Mouse (Mus musculus) embryonic facial prominence, embryonic 14.5 days (tissue): Measurements from ENCODE around the gene Axdnd1. TPM values are rescaled to one million over a fixed set of nuclear protein-coding genes. Genes with fewer than 3 reads are reported as not detected.

Source experiments
- ATAC-seq: fragments of 200-750 bp; cut with Nextera tagmentation; 2 replicates; pipeline ENCODE4 v1.8.0; 2017; ENCODE audit warnings: low read depth, moderate number of reproducible peaks, moderate TSS enrichment
- DNase-seq: peaks from one replicate; pipeline ENCODE4 v3.0.0-alpha.2; 2015; ENCODE audit warnings: low spot score
- H3K27ac ChIP-seq: fragments of 300-500 bp; sonication (generic); replicated peaks from 2 replicates; pipeline ENCODE4 v1.5.1; 2014; ENCODE audit warnings: low read depth, mild to moderate bottlenecking, low read length, moderate library complexity
- H3K27me3 ChIP-seq: fragments of 300-500 bp; sonication (generic); replicated peaks from 2 replicates; pipeline ENCODE4 v1.6.1; 2014; ENCODE audit warnings: low read length; ENCODE audit not compliant: control insufficient read depth, insufficient read depth
- H3K36me3 ChIP-seq: fragments of 300-500 bp; sonication (generic); 2 replicates; pipeline ENCODE4 v1.6.1; 2014; ENCODE audit warnings: low read length, mixed read lengths; ENCODE audit not compliant: control insufficient read depth, insufficient read depth
- H3K4me1 ChIP-seq: fragments of 300-500 bp; sonication (generic); 2 replicates; pipeline ENCODE4 v1.6.1; 2014; ENCODE audit warnings: antibody characterized with exemption, low read length; ENCODE audit not compliant: control insufficient read depth, insufficient read depth
- H3K4me2 ChIP-seq: fragments of 300-500 bp; sonication (generic); 2 replicates; pipeline ENCODE4 v1.6.1; 2014; ENCODE audit warnings: low read depth, mild to moderate bottlenecking, low read length, moderate library complexity, mixed read lengths
- H3K4me3 ChIP-seq: fragments of 300-500 bp; sonication (generic); 2 replicates; pipeline ENCODE4 v1.5.1; 2014; ENCODE audit warnings: low read depth, mild to moderate bottlenecking, low read length
- H3K9ac ChIP-seq: fragments of 300-500 bp; sonication (generic); 2 replicates; pipeline ENCODE4 v1.6.1; 2014; ENCODE audit warnings: low read depth, mild to moderate bottlenecking, low read length, moderate library complexity, mixed read lengths
- H3K9me3 ChIP-seq: fragments of 300-500 bp; sonication (generic); 2 replicates; pipeline ENCODE4 v1.6.1; 2016; ENCODE audit warnings: low read length; ENCODE audit not compliant: control insufficient read depth
- WGBS: fragments of 180-500 bp; shearing (Covaris S2); extraction: QIAGEN DNeasy Blood & Tissue Kit; methylation state at CpG from one replicate; pipeline ENCODE4 v1.1.7; 2014; 5-methylcytosine and 5-hydroxymethylcytosine counted together
- polyA plus RNA-seq: library from polyadenylated mRNA; unstranded; fragments of >200 nt; fragmentation: Nextera tagmentation; extraction: Ambion mirVana; gene quantifications from 2 replicates; pipeline ENCODE4 v1.2.1, GENCODE M21; 2014

The Axdnd1 gene
- polyA plus RNA-seq, 1 experiment from 2014 or later = 0.31 TPM

DNA sequence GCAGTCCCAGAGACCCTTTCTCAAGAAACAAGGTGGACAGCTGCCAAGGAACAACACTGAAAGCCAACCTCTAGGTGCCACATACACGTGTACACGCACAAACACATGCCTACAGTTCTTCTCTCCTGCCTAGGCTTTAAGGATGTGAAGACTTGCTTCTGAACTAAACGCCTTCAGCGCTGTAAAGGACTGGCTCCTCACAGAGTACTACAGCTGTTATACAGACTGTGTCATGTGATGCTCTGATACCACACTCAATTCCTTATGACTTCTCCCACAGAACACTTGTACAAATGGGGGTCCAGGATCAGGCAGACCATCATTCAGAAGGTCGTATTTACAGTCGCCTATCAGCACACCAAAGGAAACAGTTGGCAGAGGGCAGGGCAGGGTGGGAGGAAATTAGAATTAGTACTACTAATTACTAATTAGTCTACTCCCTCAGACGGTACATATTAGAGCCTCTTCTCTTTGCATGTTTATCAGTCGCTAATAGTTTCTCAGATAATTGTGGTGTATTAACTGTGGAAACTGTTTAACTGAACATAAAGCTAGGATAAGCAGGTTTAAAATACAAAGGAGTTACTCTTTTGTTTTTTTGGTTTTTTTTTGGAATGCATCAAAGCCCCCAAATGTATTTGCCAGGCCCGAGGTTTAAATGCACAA, 132.3 kb downstream of the Axdnd1 start:
- ATAC-seq (no peak), DNase-seq (no peak)
- no peak overlapping the region for H3K9ac ChIP-seq
- H3K9me3 ChIP-seq = no peaks in the 10 kb centered on the region
- no peak overlapping the region for H3K27ac ChIP-seq
- no peaks in the 10 kb centered on the region for H3K36me3 ChIP-seq
- H3K4me3 ChIP-seq = no peak overlapping the region
- 76% methylated on average over 9 of the region's 9 CpGs for WGBS
- no peak overlapping the region for H3K4me2 ChIP-seq
- no peaks in the 10 kb centered on the region for H3K27me3 ChIP-seq
- H3K4me1 ChIP-seq = no peaks in the 10 kb centered on the region

DNA sequence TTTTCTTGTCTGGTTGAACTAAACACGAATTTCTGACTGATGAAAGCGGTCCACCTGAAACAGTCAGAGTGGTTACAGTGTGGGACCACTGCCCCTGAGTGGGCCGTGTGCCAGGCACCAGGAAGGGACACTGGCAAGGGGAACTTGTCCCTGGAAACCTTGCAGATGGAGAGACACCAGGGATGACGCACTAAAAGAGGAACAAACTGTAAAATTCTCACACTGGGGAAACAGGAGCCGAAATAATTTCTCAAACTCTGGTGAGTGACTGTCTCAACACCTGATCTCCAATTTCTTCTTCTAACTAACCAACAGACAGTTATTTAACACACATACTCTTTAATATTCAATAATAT, 135.4 kb downstream of the Axdnd1 start:
- Histone ChIP-seq H3K36me3 (no peaks in the 10 kb centered on the region), H3K4me1 (no peaks in the 10 kb centered on the region), H3K4me3 (no peak overlapping the region), H3K9ac (no peak overlapping the region), H3K27ac (no peak overlapping the region), H3K9me3 (no peaks in the 10 kb centered on the region), H3K4me2 (no peak overlapping the region), H3K27me3 (no peaks in the 10 kb centered on the region)
- WGBS = 79% methylated on average over 5 of the region's 5 CpGs
- ATAC-seq (no peak), DNase-seq (no peak)

DNA sequence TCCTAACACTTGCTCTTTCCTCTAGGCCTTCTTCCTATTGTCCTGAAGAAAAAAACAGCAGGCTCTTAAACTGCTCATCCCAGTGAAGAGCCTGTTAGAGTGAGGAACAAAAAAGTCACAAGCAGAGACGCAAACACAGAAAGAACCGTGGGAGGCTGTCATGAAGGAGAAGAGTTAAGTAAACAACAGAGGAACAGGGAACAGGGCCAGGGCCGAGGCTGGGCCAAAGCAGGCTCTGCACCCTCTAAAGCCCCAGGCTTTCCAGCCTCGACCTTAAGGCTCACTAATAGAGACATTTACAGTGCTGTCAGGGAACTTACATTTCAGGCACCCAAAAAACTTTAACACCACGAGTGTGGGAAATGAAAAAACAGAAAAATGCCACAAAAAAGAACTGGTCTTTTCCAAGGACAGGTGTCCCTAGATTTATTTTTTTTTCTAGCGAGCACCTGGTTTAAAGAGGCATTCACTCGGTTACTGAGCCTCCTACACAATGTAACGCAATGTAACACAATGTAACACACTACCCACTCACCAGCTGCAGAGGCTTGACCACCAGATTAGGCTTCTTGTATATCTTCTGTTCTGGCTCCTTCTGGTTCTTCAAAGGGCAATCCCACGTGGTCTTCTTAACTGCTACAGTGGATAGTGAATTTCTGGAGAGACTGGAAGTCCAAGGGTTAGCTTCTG, 136.0 kb downstream of the Axdnd1 start:
- ATAC-seq = no peak
- 44% methylated on average over 9 of the region's 9 CpGs for WGBS

DNA sequence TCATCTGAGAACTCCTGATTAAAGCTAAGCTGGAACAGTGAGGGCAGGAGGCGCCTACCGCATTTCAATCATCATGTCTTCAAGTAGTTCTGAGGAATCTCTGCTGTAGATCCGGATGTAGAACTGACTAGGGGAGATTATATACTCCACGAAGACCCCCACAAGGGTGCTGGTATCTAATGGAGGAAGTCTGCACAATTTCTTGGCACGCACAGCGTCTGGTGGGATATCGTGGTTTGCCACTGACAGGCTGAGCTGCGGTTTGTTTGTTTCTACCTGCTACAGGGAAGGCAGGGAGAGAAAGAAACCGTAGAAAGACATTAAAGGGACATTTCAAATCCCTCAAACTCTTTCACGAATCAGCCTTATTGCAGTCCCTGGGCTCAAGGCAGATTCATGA, 136.8 kb downstream of the Axdnd1 start:
- no peak overlapping the region for H3K27ac ChIP-seq
- ATAC-seq (no peak), DNase-seq (no peak)
- no peaks in the 10 kb centered on the region for H3K9me3 ChIP-seq
- no peaks in the 10 kb centered on the region for H3K4me1 ChIP-seq
- H3K4me3 ChIP-seq = no peak overlapping the region
- WGBS = 68% methylated on average over 10 of the region's 10 CpGs
- no peak overlapping the region for H3K4me2 ChIP-seq
- H3K9ac ChIP-seq = no peak overlapping the region
- no peaks in the 10 kb centered on the region for H3K27me3 ChIP-seq
- H3K36me3 ChIP-seq = no peaks in the 10 kb centered on the region

More for the DNA sequence above, 136.0 kb downstream of the Axdnd1 start:
- Histone ChIP-seq H3K27ac (no peak overlapping the region), H3K27me3 (no peaks in the 10 kb centered on the region), H3K36me3 (no peaks in the 10 kb centered on the region), H3K4me2 (no peak overlapping the region), H3K4me3 (no peak overlapping the region), H3K9ac (no peak overlapping the region), H3K4me1 (no peaks in the 10 kb centered on the region), H3K9me3 (no peaks in the 10 kb centered on the region)
- DNase-seq = no peak

DNA sequence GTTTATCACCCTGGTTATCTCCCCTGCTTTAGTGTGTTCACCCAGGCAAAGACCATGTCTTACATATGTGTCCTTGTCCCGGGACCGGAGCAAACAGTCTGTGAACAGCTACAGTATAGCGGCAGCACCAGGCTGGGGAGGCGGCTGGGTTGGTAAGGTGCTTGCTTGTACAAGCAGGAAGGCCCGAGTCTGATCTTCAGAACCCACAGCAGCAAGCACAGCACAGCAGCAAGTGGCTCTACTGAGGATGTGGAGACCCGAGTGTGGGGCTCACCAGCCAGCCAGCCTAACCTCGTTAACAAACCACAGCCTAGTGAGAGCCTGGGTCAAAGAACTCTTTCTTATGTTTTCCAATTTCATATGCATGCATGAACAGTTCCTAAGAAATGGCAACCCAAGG, 140.8 kb downstream of the Axdnd1 start:
- Histone ChIP-seq H3K27ac (no peak overlapping the region), H3K4me1 (no peaks in the 10 kb centered on the region), H3K9ac (no peak overlapping the region), H3K4me3 (no peak overlapping the region), H3K36me3 (no peaks in the 10 kb centered on the region), H3K4me2 (no peak overlapping the region), H3K27me3 (no peaks in the 10 kb centered on the region), H3K9me3 (no peaks in the 10 kb centered on the region)
- 78% methylated on average over 7 of the region's 7 CpGs for WGBS
- ATAC-seq = no peak
- no peak for DNase-seq

DNA sequence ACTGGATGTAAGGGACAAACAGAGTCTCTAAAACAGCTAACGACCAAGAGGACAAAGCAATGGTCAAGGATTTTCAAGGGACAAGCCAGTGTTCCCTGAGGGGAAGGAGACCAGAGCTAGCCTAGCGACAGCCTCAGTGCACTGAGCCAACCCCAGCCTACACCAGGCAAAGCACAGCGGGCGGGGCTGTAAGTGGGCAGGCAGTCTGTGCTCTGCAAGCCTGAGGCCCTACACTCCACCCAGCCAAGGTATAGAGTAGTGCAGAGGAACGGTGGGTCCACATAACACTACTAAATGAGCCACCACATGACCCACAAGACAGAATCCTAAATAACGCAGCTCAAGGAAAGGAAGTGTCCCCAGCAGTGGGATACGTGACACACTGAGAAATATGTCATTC, 147.3 kb downstream of the Axdnd1 start:
- H3K27me3 ChIP-seq = no peaks in the 10 kb centered on the region
- H3K4me3 ChIP-seq = no peak overlapping the region
- H3K27ac ChIP-seq = no peak overlapping the region
- DNase-seq (no peak), ATAC-seq (no peak)
- H3K9me3 ChIP-seq = no peaks in the 10 kb centered on the region
- no peaks in the 10 kb centered on the region for H3K4me1 ChIP-seq
- H3K4me2 ChIP-seq = no peak overlapping the region
- H3K9ac ChIP-seq = no peak overlapping the region
- WGBS = 52% methylated on average over 7 of the region's 7 CpGs
- no peaks in the 10 kb centered on the region for H3K36me3 ChIP-seq

Other genes with a start within 250 kb of the Axdnd1 start
- gene Fam163a, start 216.1 kb downstream of the Axdnd1 start, polyA plus RNA-seq = 0.64 and 0.92 TPM in 2 replicates
- gene Tdrd5, start 117.5 kb downstream of the Axdnd1 start, polyA plus RNA-seq = 0.50 and 0.51 TPM in 2 replicates
- 0.08 and 0.15 TPM in 2 replicates for gene Nphs2, start 110.4 kb downstream of the Axdnd1 start, polyA plus RNA-seq
- 919 and 956 TPM in 2 replicates for gene Gm2000, start 55.1 kb downstream of the Axdnd1 start, polyA plus RNA-seq
- 21.8 and 22.0 TPM in 2 replicates for gene Soat1, start 53.2 kb upstream of the Axdnd1 start, polyA plus RNA-seq
- 0.57 and 0.98 TPM in 2 replicates for gene Gm10031, start 102.9 kb upstream of the Axdnd1 start, polyA plus RNA-seq
- 5.4 and 5.5 TPM in 2 replicates for gene Abl2, start 137.6 kb upstream of the Axdnd1 start, polyA plus RNA-seq